Mouse (Mus musculus) A20 (cell line): Measurements from ENCODE around the gene Cd59b.
"Not testable (repeated sequence)": the region's sequence is repeated elsewhere in the genome, so short reads cannot be mapped to it uniquely, and the experiment has no call there.

ENCODE experiments used
- DNase-seq: peaks from one replicate; pipeline ENCODE4 v3.0.0-alpha.2; 2011; ENCODE audit warnings: low read depth, low spot score

Cd59b gene

GRCm38 (mm10) chr2:104064152-104064551 is 5.5 kb upstream of the Cd59b start:
- no peak for DNase-seq

GRCm38 (mm10) chr2:104065526-104065925 is 4.1 kb upstream of the Cd59b start, which contains the start of gene Gm10912:
TSS of gene Gm10912 (plus strand) at chr2:104065826.
- DNase-seq: not testable (repeated sequence)

- DNase-seq: not testable (repeated sequence)
These were observed 1.2 kb upstream of the Cd59b start, which contains the start of gene Gm10799 for GRCm38 (mm10) chr2:104068450-104068849. TSS of gene Gm10799 (minus strand) at chr2:104068550.

- not testable (repeated sequence) for DNase-seq
These were observed 8.6 kb downstream of the Cd59b start for GRCm38 (mm10) chr2:104078285-104078684.

GRCm38 (mm10) chr2:104081436-104082050 is 11.9 kb downstream of the Cd59b start:
- DNase-seq: not testable (repeated sequence)

GRCm38 (mm10) chr2:104082474-104082873 is 12.8 kb downstream of the Cd59b start:
- DNase-seq: no peak

- DNase-seq: peak; percentile 2
These were observed 14.4 kb downstream of the Cd59b start for GRCm38 (mm10) chr2:104084027-104084426.

- not testable (repeated sequence) for DNase-seq
These were observed 17.9 kb downstream of the Cd59b start for GRCm38 (mm10) chr2:104087562-104087961.

- DNase-seq: peak; percentile 1
These were observed 23.7 kb downstream of the Cd59b start for GRCm38 (mm10) chr2:104093305-104093704.

- DNase-seq: peak; percentile 92
These were observed 26.1 kb downstream of the Cd59b start, which contains the start of gene Cd59a for GRCm38 (mm10) chr2:104095741-104096213. TSS of gene Cd59a (plus strand) at chr2:104095801.

- peak; percentile 26 for DNase-seq
These were observed 26.6 kb downstream of the Cd59b start for GRCm38 (mm10) chr2:104096256-104096655.

- peak; percentile 26 for DNase-seq
These were observed 27.1 kb downstream of the Cd59b start for GRCm38 (mm10) chr2:104096796-104097195.

- DNase-seq: peak; percentile 1
These were observed 27.7 kb downstream of the Cd59b start for GRCm38 (mm10) chr2:104097396-104097795.

- no peak for DNase-seq
These were observed 29.0 kb downstream of the Cd59b start for GRCm38 (mm10) chr2:104098529-104099230.

- no peak for DNase-seq
These were observed 29.6 kb downstream of the Cd59b start for GRCm38 (mm10) chr2:104099231-104099585.

GRCm38 (mm10) chr2:104099946-104100345 is 30.3 kb downstream of the Cd59b start:
- no peak for DNase-seq

GRCm38 (mm10) chr2:104104800-104105199 is 35.2 kb downstream of the Cd59b start:
- no peak for DNase-seq

GRCm38 (mm10) chr2:104109021-104109420 is 39.4 kb downstream of the Cd59b start:
- DNase-seq: not testable (repeated sequence)

GRCm38 (mm10) chr2:104109528-104109927 is 39.9 kb downstream of the Cd59b start:
- no peak for DNase-seq

GRCm38 (mm10) chr2:104110031-104110430 is 40.4 kb downstream of the Cd59b start:
- peak; percentile 53 for DNase-seq

GRCm38 (mm10) chr2:104111170-104111797 is 41.6 kb downstream of the Cd59b start:
- not testable (repeated sequence) for DNase-seq

- not testable (repeated sequence) for DNase-seq
These were observed 43.9 kb downstream of the Cd59b start for GRCm38 (mm10) chr2:104113563-104113962.
